Mouse (Mus musculus): ENCODE results near the gene Ttc7. TPM values are rescaled to one million over a fixed set of nuclear protein-coding genes. Genes with fewer than 3 reads are reported as not detected.

Gene Ttc7
- polyA plus RNA-seq, 1 experiment from 2014 or later = 22.0 TPM

- 25% methylated on average over 2 of the region's 2 CpGs for WGBS
- no peak; the same call in 1 of the 2 replicates for ATAC-seq
Observed at GRCm38 (mm10) chr17:87366520-87366919, 83.8 kb downstream of the Ttc7 start.

GRCm38 (mm10) chr17:87367228-87367627, 84.5 kb downstream of the Ttc7 start:
- H3K4me3 ChIP-seq (replicated peaks) = no peak overlapping the region
- H3K4me2 ChIP-seq (replicated peaks) = no peak overlapping the region
- no peak for ATAC-seq
- H3K4me1 ChIP-seq (replicated peaks) = peaks cover 14% of the 10 kb centered on the region
- 34% methylated on average over 4 of the region's 4 CpGs for WGBS
- no peak overlapping the region for H3K9ac ChIP-seq
- H3K9me3 ChIP-seq = no peaks in the 10 kb centered on the region
- no peaks in the 10 kb centered on the region for H3K27me3 ChIP-seq (replicated peaks)
- no peaks in the 10 kb centered on the region for H3K36me3 ChIP-seq
- H3K27ac ChIP-seq = peak overlapping the region; percentile 7; the same call in 1 of the 2 replicates

More at GRCm38 (mm10) chr17:87366520-87366919, 83.8 kb downstream of the Ttc7 start:
- Histone ChIP-seq H3K4me3 (replicated peaks) (no peak overlapping the region), H3K9ac (no peak overlapping the region), H3K4me1 (replicated peaks) (peaks cover 14% of the 10 kb centered on the region), H3K27me3 (replicated peaks) (no peaks in the 10 kb centered on the region), H3K4me2 (replicated peaks) (no peak overlapping the region), H3K27ac (no peak overlapping the region), H3K9me3 (no peaks in the 10 kb centered on the region), H3K36me3 (no peaks in the 10 kb centered on the region)

- Histone ChIP-seq H3K27me3 (replicated peaks) (no peaks in the 10 kb centered on the region), H3K4me3 (replicated peaks) (no peak overlapping the region), H3K9ac (no peak overlapping the region), H3K36me3 (no peaks in the 10 kb centered on the region), H3K4me1 (replicated peaks) (peaks cover 14% of the 10 kb centered on the region), H3K9me3 (no peaks in the 10 kb centered on the region), H3K27ac (0 out of 2 replicates have a peak overlapping the region, but pooled peaks have one; percentile 7), H3K4me2 (replicated peaks) (no peak overlapping the region)
- 71% methylated on average over 3 of the region's 3 CpGs for WGBS
- ATAC-seq = no peak
Observed at GRCm38 (mm10) chr17:87367640-87368039, 85.0 kb downstream of the Ttc7 start.

GRCm38 (mm10) chr17:87368481-87368880, 85.8 kb downstream of the Ttc7 start:
- Histone ChIP-seq H3K27me3 (replicated peaks) (no peaks in the 10 kb centered on the region), H3K4me2 (replicated peaks) (no peak overlapping the region), H3K4me1 (replicated peaks) (peaks cover 14% of the 10 kb centered on the region), H3K36me3 (no peaks in the 10 kb centered on the region), H3K27ac (no peak overlapping the region), H3K9me3 (no peaks in the 10 kb centered on the region), H3K4me3 (replicated peaks) (no peak overlapping the region), H3K9ac (no peak overlapping the region)
- WGBS = 91% methylated on average over 10 of the region's 10 CpGs
- ATAC-seq = no peak

- Histone ChIP-seq H3K27me3 (replicated peaks) (no peaks in the 10 kb centered on the region), H3K4me1 (replicated peaks) (peaks cover 14% of the 10 kb centered on the region), H3K4me3 (replicated peaks) (no peak overlapping the region), H3K27ac (no peak overlapping the region), H3K9me3 (no peaks in the 10 kb centered on the region), H3K36me3 (no peaks in the 10 kb centered on the region), H3K9ac (no peak overlapping the region), H3K4me2 (replicated peaks) (no peak overlapping the region)
- no peak for ATAC-seq
- 72% methylated on average over 18 of the region's 18 CpGs for WGBS
Observed at GRCm38 (mm10) chr17:87369270-87369759, 86.6 kb downstream of the Ttc7 start.

GRCm38 (mm10) chr17:87372189-87372588, 89.5 kb downstream of the Ttc7 start:
- H3K9ac ChIP-seq = no peak overlapping the region
- no peaks in the 10 kb centered on the region for H3K36me3 ChIP-seq
- H3K9me3 ChIP-seq = no peaks in the 10 kb centered on the region
- no peak for ATAC-seq
- no peak overlapping the region for H3K27ac ChIP-seq
- 83% methylated on average over 7 of the region's 7 CpGs for WGBS
- peaks cover 32% of the 10 kb centered on the region for H3K4me1 ChIP-seq (replicated peaks)
- H3K4me3 ChIP-seq (replicated peaks) = no peak overlapping the region
- H3K4me2 ChIP-seq (replicated peaks) = no peak overlapping the region
- no peaks in the 10 kb centered on the region for H3K27me3 ChIP-seq (replicated peaks)

GRCm38 (mm10) chr17:87373327-87373726, 90.6 kb downstream of the Ttc7 start:
- ATAC-seq = no peak
- Histone ChIP-seq H3K9ac (no peak overlapping the region), H3K9me3 (no peaks in the 10 kb centered on the region), H3K4me1 (replicated peaks) (peaks cover 34% of the 10 kb centered on the region), H3K4me3 (replicated peaks) (no peak overlapping the region), H3K27ac (no peak overlapping the region), H3K4me2 (replicated peaks) (no peak overlapping the region), H3K36me3 (no peaks in the 10 kb centered on the region), H3K27me3 (replicated peaks) (no peaks in the 10 kb centered on the region)
- WGBS = 89% methylated on average over 9 of the region's 9 CpGs

- ATAC-seq = peak; percentile 51
Observed at GRCm38 (mm10) chr17:87375941-87376511, 93.3 kb downstream of the Ttc7 start.

GRCm38 (mm10) chr17:87376831-87377471, 94.3 kb downstream of the Ttc7 start:
- Histone ChIP-seq H3K4me3 (replicated peaks) (no peak overlapping the region), H3K4me1 (replicated peaks) (peaks cover 49% of the 10 kb centered on the region), H3K27ac (peak overlapping the region; percentile 76), H3K36me3 (no peaks in the 10 kb centered on the region), H3K4me2 (replicated peaks) (no peak overlapping the region), H3K27me3 (replicated peaks) (no peaks in the 10 kb centered on the region), H3K9ac (no peak overlapping the region), H3K9me3 (no peaks in the 10 kb centered on the region)
- no peak for ATAC-seq
- WGBS = 82% methylated on average over 6 of the region's 6 CpGs

More at GRCm38 (mm10) chr17:87375941-87376511, 93.3 kb downstream of the Ttc7 start:
- Histone ChIP-seq H3K4me3 (replicated peaks) (no peak overlapping the region), H3K9me3 (no peaks in the 10 kb centered on the region), H3K9ac (no peak overlapping the region), H3K4me1 (replicated peaks) (peaks cover 49% of the 10 kb centered on the region), H3K27ac (peak overlapping the region; percentile 76), H3K4me2 (replicated peaks) (no peak overlapping the region), H3K27me3 (replicated peaks) (no peaks in the 10 kb centered on the region), H3K36me3 (no peaks in the 10 kb centered on the region)
- 29% methylated on average over 10 of the region's 10 CpGs for WGBS

GRCm38 (mm10) chr17:87377536-87377935, 94.8 kb downstream of the Ttc7 start:
- Histone ChIP-seq H3K9me3 (no peaks in the 10 kb centered on the region), H3K36me3 (no peaks in the 10 kb centered on the region), H3K27me3 (replicated peaks) (no peaks in the 10 kb centered on the region), H3K27ac (peak overlapping the region; percentile 76; the same call in 1 of the 2 replicates), H3K9ac (no peak overlapping the region), H3K4me1 (replicated peaks) (peaks cover 49% of the 10 kb centered on the region), H3K4me2 (replicated peaks) (no peak overlapping the region), H3K4me3 (replicated peaks) (no peak overlapping the region)
- 0 out of 2 replicates have a peak, but pooled peaks have one; percentile 10 for ATAC-seq
- 68% methylated on average over 6 of the region's 6 CpGs for WGBS

- 55% methylated on average over 16 of the region's 16 CpGs for WGBS
- Histone ChIP-seq H3K9ac (no peak overlapping the region), H3K4me1 (replicated peaks) (peaks cover 49% of the 10 kb centered on the region), H3K4me2 (replicated peaks) (no peak overlapping the region; the same call in 1 of the 2 replicates), H3K27me3 (replicated peaks) (no peaks in the 10 kb centered on the region), H3K4me3 (replicated peaks) (no peak overlapping the region), H3K27ac (peak overlapping the region; percentile 70), H3K36me3 (no peaks in the 10 kb centered on the region), H3K9me3 (no peaks in the 10 kb centered on the region)
- ATAC-seq = peak; percentile 34; the same call in 1 of the 2 replicates
Observed at GRCm38 (mm10) chr17:87378354-87379159, 95.9 kb downstream of the Ttc7 start.

GRCm38 (mm10) chr17:87379160-87379624, 96.5 kb downstream of the Ttc7 start:
- H3K9ac ChIP-seq = 0 out of 2 replicates have a peak overlapping the region, but pooled peaks have one; percentile 5
- 78% methylated on average over 11 of the region's 11 CpGs for WGBS
- no peak for ATAC-seq
- H3K36me3 ChIP-seq = no peaks in the 10 kb centered on the region
- H3K27ac ChIP-seq = peak overlapping the region; percentile 70
- no peak overlapping the region for H3K4me3 ChIP-seq (replicated peaks)
- no peak overlapping the region for H3K4me2 ChIP-seq (replicated peaks)
- H3K4me1 ChIP-seq (replicated peaks) = peaks cover 49% of the 10 kb centered on the region
- no peaks in the 10 kb centered on the region for H3K9me3 ChIP-seq
- no peaks in the 10 kb centered on the region for H3K27me3 ChIP-seq (replicated peaks)
